Mouse (Mus musculus) E14TG2a.4 (cell line): ENCODE measurements at regions not wholly inside any gene's neighbourhood (a gene's known extent, or its start where the extent isn't known, plus 50 kb on each side); places are given as distances from the start of the nearest gene placed in this dataset.

ENCODE experiments used
- CTCF ChIP-seq: conservative IDR thresholded peaks from 2 replicates; pipeline ENCODE4 v1.5.1; 2014; ENCODE audit warnings: low read length
- NANOG ChIP-seq: IDR thresholded peaks from 2 replicates; pipeline ENCODE4 v1.6.1; 2014; ENCODE audit warnings: borderline replicate concordance, low read length, mixed read lengths

DNA sequence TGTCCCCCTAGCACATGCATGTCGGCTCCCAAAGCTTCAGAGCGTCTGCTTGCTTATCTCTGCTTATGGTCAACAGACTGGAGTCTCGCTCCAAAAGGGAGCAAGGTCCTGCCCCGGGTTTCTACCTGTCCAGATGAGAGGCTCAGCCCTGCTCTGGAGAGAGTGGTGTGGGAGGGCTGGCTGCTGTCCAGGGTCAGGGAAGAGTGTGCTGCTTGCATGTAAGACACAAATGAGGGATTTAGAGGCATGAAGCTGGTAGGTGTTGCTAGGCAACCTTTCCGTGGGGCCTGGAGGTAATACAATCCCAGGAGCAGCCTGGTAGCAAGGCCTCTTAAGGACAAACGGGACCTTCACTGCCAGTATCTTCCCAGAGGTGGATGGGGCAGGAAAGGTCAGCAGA, 125.7 kb downstream of the H2afy start:
- TF ChIP-seq CTCF (no peak), NANOG (no peak)
